Mouse (Mus musculus): ENCODE results near the gene Adcy1. TPM values are rescaled to one million over a fixed set of nuclear protein-coding genes. Genes with fewer than 3 reads are reported as not detected.

Gene Adcy1
- total RNA-seq, 2 experiments from 2014 or later: 276 to 285 TPM

DNA sequence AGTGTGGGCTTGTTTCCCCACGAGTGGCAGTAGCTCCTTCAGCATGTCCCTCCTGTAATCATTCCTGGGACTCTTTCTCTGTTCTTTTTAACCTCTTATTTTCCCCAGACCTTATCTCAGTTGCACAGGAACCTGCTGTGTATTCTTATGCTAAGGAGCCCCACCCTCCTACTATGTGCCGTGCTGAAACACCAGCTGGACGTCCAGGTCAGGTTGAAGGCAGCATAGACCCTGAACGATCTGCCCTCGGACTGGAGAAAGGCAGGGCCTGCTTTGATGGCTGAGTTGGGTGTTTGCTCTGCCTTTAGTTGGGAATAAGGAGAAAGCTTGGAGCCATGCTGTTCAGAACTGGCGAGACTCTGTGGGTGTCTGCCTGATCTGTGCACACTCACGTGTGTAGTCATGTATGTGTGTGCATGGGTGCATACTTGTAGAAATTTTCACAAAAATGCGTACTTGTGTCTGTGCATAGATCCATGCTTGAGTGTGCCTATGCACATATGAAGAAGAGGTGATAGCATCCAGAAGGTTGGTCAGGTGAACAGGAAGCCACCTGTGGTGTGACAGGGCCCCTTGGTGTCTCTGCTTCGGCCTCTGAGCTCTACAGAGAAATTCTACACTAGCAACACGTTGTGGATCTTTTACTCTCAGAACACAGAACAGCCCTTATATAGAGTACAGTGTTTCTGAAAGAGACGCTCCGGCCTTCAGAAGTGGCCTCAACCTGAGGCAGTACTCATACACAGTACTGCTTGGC is 5.4 kb downstream of the Adcy1 start:
- DNase-seq (ENCODE audit: low spot score in 2 of 2): no peak

DNA sequence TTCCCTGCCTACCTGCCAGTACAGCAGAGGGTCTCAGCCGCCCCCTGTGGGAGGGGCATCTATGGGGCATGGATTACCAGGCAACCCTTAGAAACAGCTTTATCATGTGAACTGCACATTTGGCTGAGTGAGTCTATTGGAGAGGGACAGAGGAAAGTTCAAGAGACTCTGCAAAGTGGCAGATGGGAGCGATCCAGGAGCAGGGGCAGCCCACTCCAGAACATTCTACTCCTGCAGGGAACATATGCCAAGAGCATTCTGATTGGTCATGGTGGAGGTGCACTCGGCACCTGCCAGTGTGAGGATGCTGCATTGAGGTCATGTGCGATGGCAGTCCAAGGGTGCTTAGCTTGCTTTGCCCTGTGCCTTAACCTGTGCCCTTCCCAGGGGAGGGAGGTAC is 6.5 kb downstream of the Adcy1 start:
- no peak for DNase-seq (ENCODE audit: low spot score in 2 of 2)

DNA sequence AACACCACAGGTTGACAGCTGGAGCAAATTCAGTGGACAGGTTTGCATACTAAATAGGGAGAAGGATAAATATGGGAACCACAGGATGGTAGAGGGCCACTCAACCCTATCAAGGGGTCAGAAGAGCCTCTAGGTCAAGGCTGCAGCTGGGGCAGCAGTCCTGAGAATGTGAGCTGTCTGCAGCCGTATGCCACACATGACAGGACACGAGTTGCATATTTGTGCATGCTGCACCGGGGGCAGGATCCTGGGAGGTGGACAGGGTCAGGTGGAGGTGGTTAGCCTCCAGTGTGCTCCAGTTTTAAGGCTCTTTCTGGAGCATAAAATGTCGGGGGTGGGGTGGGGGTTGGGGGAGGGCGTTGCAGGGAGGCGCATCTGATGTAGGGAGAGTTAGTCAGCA is 8.3 kb downstream of the Adcy1 start:
- no peak for DNase-seq (ENCODE audit: low spot score in 2 of 2)

DNA sequence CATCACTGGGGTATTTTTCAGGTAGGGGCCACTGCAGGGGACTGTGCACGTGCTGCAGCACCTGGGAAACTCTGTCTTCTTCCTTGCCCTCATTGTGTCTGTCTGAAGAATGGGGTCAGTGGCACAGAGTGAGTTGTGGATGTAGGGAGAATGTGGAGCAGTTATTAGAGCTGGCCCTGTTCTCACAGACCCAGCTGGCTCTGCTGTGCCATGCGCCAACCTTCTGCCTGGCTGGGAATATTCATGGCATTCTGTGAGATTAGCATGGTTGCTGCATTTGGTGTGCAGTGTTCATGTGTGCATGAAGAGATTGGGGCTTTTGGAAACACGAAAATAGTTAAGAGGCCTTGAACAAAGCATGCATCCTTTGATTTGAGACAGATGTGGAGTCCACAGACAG is 10.3 kb downstream of the Adcy1 start:
- DNase-seq (ENCODE audit: low spot score in 2 of 2): no peak

DNA sequence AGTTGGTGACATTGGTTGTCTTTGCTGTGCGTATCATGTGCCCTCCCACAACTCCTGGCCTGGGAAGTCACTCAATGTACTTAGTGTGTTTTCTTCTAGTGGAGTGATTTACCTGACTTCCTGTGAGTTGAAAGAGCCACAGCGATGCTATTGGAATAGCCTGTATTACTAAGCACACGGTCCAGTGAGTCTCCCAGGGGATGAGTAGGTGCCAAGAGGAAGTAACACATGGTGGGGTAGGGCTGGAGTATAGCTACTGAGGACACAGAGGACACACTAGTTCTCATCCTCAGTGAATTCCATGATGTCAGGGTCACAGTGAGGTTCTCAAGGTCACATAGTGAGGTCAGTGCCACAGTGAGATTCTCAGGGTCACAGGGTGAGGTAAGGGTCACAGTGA is 13.2 kb downstream of the Adcy1 start:
- no peak for DNase-seq (ENCODE audit: low spot score in 2 of 2)

DNA sequence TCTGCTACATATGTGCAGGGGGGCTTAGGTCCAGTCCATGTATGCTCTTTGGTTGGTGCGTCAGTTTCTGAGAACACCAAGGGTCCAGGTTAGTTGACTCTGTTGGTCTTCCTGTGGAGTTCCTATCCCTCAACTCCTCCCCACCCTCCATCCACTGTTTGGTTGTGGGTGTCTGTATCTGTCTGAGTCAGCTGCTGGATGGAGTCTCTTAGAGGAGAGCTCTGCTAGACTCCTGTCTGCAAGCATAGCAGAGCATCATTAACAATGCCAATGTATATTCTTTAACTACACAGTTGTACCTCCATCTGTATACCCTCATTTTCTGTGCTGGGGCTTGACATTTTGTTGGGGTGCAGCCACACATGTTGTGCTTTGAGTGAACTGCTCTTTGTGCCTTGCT is 18.6 kb downstream of the Adcy1 start:
- DNase-seq (ENCODE audit: low spot score in 2 of 2): no peak

DNA sequence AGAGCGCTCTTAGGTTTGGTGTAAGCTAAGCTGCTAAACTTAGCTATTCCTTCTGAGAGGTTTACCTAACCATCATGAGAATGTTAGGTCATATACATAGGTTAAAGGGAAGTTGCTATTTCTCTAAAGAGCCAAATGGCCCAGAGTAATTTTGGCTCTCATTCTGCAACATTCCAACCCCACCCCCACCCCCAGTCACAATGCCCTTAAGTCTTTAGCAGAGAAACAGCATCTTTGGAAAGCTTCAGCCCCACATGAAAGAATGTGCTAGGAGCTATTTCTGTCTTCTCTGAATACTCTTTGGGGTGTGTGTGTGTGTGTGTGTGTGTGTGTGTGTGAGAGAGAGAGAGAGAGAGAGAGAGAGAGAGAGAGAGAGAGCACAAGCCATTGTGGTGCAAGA is 20.6 kb downstream of the Adcy1 start:
- DNase-seq (ENCODE audit: low spot score in 2 of 2): no peak

DNA sequence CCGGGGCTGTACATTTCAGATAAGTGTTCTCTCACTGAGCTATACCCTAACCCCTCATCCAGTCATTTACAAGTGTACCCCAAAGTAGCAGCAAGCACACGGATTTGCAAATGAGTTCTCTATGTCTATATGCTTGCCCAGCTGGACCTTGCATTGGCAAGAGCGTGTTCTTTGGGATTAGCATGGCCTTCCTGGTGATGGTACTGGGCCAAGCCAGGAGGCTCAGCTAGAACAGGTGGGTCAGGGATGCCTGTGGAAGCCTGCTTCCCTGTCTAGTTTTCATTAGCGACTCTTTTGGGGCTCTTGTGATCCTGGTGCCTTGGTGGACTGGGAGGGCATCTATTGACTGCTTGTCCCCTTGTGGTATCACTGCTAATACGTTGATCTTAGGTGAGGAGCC is 21.9 kb downstream of the Adcy1 start:
- DNase-seq (ENCODE audit: low spot score in 2 of 2): no peak

DNA sequence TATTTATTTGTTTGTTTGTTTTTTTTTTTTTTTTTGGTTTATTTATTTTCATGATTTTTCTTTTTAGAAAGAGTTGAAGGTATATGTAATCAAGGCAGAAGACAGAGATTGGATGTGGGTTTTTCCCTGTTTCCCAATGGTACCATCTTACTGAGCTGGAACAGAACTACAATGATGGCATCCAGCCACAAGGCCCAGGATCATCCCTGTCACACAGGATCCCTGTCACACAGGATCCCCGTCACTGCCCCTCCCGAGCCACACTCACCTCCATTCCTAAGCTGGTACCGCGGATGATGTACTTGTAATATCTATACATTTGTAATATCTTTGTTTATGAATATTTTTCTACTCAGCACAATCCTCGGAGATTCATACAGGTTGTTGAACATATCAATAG is 27.8 kb downstream of the Adcy1 start:
- DNase-seq (ENCODE audit: low spot score in 2 of 2): no peak

DNA sequence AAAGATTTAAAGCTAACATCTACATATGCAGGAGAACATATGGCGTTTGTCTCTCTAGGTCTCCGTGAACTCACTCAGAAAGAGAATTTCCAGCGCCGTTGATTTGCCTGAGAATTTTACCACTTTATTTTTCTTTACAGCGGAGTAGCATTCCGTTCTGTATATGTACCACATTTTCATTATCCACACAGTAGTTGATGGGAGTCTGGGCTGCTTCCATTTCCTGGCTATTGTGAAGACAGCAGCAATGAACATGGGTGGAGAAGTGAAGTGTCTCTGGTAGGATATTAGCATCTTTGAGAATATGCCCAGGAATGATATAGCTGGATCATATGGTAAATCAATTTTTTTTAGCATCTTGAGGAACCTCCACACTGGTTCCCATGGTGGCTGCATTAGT is 31.6 kb downstream of the Adcy1 start:
- no peak for DNase-seq (ENCODE audit: low spot score in 2 of 2)

DNA sequence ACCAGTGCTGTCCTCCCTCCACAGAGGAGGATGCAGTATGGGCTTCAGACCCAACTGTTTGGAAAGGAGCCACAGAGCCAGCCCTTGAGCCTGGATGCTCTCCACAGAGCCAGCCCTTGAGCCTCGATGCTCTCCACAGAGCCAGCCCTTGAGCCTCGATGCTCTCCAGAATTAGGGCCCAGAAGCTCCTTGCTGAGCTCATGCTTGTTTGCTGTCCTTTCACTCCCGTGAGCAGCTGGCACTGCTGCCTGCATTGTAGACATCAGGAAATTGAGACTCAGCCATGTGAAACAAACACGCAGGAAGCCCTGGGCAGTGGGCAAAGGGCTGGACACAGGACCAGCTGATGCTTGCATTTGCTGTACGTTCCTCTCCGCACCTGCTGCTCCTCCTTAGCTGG is 38.4 kb downstream of the Adcy1 start:
- no peak for DNase-seq (ENCODE audit: low spot score in 2 of 2)

DNA sequence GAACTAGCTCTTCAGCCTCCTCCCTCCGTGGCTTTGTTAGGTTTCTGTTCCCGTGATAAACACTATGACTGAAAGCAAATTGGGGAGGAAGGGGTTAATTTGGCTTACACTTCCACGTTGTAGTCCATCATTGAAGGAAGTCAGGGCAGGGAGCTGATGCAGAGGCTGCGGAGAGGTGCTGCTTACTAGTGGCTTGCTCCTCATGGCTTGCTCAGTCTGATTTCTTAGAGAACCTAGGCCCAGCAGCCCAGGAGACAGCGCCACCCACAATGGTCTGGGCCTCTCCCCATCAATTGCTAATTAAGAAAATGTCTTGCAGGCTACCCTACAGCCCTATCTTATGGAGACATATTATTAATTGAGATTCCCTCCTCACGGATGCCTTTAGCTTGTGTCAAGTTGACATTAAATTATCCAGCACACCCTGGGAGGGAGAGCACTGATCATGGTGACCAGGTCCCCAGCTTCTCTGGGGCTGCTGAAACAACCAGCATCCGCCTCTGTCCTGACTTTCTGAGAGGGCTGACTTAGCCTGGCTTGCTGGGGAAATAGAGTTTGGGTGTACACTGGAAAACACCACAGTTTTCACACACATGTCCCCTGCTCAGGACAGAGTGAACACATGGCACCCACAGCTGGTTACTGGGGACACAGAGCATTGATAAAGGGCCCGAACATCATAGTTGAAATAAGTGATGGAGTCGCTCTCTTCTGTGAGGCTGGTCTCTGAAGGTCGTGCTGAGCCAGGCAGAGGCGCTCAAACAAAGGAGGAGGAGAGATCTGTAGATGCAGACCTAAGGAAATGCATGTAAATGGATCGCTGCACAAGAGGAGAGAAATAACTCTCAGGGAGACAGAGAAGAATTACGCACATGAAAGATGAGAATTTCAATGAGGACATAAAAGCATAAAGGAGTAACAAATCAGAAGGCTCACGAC is 39.2 kb downstream of the Adcy1 start:
- no peak for DNase-seq (ENCODE audit: low spot score in 2 of 2)

DNA sequence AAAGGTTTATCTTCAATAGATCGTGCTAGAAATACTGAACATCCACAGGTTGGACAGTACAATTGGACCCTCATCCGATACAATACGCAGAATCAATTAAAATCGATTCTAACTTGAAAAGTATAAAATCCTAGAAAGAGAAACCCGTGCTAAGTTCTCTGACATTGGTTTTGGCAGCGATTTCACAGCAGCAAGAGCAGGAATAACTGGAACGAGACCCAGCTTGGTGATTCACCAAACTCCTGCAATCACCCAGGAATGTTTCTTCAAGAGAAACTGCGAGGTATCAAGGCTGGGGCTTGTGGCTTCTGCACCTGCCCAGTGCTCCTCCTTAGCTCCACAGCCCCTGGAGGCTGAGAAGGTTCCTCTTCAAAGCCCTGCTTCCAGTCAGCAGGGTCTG is 42.0 kb downstream of the Adcy1 start:
- no peak for DNase-seq (ENCODE audit: low spot score in 2 of 2)

DNA sequence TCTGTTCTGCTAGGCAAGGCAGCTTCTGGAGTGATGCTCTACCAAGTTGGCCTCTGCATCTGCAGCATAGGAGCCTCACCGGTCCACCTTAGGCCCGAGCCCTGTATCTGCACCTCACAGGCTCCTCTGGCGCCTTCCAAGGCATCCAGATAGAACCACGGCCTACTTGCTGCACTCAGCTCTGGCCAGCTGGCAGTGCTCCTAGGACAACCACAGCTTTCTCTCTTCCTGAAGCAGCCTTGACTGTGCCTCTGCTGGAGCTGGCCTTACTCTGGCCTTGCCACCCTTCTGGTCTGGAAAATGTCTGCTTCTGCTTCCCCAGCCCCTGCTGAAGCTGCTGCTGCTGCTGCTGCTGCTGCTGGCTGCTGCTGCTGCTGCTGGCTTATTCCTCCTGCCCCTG is 45.8 kb downstream of the Adcy1 start:
- DNase-seq (ENCODE audit: low spot score in 2 of 2): no peak

DNA sequence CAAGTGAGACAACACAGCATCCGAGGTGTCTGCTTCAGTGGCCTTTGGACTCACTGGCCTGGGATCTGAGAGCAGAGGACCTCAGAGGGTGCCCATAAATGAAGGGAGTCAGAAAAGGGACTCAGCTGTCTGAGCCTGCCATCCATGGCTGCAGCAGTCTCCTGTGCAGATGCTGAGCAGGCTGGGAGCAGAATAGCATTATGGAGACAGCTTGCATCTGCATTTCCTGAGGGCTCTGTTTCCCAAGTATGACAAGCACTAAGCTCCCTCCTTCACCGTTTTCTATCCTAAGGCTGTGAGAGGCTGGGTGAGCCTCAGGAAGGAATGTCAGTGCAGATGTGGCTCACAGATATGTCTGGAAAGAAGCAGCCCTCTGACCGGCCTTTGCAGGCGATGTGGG is 49.8 kb downstream of the Adcy1 start:
- DNase-seq (ENCODE audit: low spot score in 2 of 2): no peak

DNA sequence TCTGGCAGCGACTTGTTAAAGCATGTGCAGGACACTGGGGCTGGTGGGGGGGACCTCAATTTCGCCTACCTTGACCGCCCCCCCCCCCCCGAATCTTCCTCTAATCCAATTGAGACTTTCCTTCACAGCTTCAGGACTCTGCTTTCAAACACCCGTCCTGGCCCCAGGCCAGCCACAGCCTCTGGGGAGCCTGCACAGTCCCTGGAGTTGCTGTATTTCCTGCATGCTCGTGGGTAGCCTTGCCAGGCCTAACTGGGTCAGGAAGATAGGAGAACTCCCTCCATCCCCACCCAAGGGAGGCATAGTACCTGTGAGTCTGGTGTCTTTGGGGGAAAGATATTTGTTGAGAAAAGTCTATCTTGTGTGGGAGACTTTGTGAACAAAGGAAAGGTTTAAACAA is 50.4 kb downstream of the Adcy1 start:
- peak in 1 of 2 experiments; percentile 36 for DNase-seq (ENCODE audit: low spot score in 2 of 2)

DNA sequence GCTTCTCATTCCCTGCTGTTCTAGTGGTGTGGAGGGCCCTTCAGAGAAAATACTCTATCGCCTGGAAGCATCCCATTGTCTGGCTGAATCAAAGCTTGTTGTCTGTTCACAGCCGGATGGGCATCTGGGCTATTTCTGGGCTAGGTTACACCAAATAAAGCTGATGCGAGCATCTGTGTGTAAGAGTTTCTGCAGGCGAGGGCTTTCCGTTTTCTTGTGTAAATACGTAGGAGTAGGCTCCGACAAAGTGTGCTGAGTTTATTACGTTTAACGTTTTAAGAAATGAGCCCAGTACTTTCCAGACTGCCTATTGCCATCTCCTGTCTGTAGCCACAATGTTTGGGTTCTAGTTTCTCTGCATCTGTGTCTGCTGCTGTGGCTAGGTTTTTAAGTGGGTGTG is 51.0 kb downstream of the Adcy1 start:
- no peak for DNase-seq (ENCODE audit: low spot score in 2 of 2)

DNA sequence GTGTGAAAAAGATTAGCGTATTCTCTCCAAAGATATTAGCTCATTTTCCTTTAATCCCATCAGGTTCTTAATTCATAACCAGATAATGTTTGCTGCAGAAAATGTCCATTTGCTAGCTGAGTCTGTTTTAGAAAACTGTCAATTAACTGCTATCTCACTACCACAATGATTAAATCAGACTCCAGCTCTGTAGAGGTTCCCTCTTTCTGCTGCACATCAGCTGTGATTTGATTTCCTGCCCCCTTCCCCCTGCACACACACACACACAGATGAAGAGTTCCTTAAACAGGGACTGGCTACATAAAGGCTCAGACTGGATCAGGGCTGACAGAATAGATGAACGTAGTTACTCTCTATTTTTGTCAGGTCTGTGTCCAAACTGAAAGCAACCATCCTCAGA is 53.4 kb downstream of the Adcy1 start:
- DNase-seq (ENCODE audit: low spot score in 2 of 2): no peak

DNA sequence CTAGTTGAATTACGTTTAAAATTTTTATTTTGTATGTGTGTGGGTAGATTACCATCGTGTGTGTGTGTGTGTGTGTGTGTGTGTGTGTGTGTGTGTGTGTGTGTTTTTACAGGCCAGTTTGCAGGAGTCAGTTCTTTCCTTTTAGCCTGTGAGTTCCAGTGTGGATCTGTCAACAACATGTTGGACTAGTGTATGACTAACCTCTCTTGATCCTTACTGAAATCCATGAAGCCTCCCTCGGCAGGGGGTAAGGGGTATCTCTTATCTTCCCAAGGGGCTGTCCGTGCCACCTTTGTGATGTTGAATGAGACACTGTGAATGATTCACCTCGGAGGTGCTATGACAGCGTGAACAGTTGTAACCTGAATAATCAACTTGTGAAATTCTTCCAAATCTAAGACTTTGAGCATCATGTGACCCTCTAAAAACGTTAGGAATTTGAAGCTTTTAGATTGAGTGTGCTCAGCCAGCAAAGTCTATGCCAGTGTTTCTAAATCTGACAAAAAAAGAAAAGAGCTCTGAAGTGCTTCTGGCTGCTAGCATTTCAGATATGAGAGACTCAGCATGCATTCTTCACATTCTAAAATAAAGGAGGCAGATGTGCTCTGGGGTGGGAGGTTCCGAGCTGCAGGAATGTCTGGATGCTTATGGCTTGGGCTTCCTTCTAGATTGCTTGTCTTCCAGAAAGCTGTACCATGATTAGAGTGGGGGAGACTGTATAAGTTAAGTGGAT is 66.2 kb downstream of the Adcy1 start:
- DNase-seq (ENCODE audit: low spot score in 2 of 2): no peak

DNA sequence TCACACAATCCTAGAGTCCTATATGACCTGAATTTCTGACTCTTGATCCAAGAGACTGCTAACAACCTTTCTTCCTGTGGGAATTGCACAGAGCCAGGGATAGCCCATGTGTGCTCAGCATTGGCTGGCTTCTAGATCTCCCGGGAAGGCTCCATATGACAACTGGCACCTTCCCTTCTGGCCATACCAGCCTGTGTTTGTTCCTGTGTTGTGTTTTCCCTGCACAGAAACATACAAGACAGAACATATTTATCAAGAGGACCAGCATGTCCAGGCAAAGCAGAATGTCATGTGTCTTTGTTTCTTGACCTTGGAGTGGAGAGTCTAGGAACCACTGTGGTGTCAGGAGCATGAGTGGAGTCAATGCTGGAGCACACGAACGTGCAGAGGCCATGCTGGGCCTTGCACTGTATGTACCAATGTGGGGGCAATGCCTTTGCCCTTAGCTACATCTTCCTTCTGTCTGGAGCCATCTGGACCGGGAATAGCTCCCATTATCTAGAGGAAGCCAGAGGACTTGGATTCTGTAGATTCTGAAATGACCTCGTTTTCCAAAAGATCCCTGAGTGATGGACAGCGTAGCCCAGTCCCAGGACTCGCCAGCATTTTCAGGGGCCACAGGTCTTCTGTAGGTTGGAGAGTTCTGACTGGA is 69.6 kb downstream of the Adcy1 start:
- DNase-seq (ENCODE audit: low spot score in 2 of 2): no peak

DNA sequence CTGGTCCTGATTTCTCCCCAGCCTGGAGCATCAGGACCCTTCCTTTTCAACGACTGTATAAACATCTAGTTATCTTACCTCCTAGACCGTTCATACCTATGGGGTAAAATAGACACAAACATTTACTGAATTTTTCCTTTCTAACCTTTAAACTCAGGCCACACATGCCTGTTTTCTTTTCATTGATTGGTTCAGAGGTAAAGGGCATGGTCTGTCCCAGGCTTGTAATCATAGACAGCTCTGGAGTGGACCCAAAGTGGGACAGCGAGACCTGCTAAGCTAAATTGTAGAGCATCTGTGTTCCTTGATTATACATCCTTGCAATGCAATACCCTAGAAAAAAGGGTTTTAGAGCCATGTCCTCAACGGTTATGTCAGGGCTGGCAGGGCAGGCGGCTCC is 70.4 kb downstream of the Adcy1 start:
- no peak for DNase-seq (ENCODE audit: low spot score in 2 of 2)
